Mouse (Mus musculus): Measurements from ENCODE around the gene 4931428L18Rik. TPM values are rescaled to one million over a fixed set of nuclear protein-coding genes. Genes with fewer than 3 reads are reported as not detected.

4931428L18Rik gene
- polyA plus RNA-seq, 1 experiment: 0.09 TPM

- H3K79me3 ChIP-seq (ENCODE audit: low read depth): no peaks in the 10 kb centered on the region
- no peaks in the 10 kb centered on the region for H3K79me2 ChIP-seq (ENCODE audit: control insufficient read depth, insufficient read depth)
- H3K36me3 ChIP-seq (ENCODE audit: control insufficient read depth, insufficient read depth): no peaks in the 10 kb centered on the region
- no peak overlapping the region for H3K4me3 ChIP-seq (ENCODE audit: insufficient read depth, poor library complexity, severe bottlenecking)
- no peak for TF ChIP-seq MAX (IDR thresholded peaks at IDR 0.05)
- no peak for TF ChIP-seq USF1 (IDR thresholded peaks at IDR 0.05; ENCODE audit: low read depth)
- no peak for TF ChIP-seq MYOG (IDR thresholded peaks at IDR 0.05; ENCODE audit: control insufficient read depth, extremely low read depth, insufficient read length)
- no peak for TF ChIP-seq CTCF (IDR thresholded peaks at IDR 0.05; ENCODE audit: control insufficient read depth, insufficient read depth, insufficient read length)
- TF ChIP-seq MYOD1 (IDR thresholded peaks at IDR 0.05; ENCODE audit: control insufficient read depth, insufficient read length, low read depth): no peak
- no peak for TF ChIP-seq FOSL1 (IDR thresholded peaks at IDR 0.05; ENCODE audit: insufficient read depth, low read length, poor library complexity, severe bottlenecking)
- no peak for TF ChIP-seq CEBPB (IDR thresholded peaks at IDR 0.05; ENCODE audit: low read depth)
- H3ac ChIP-seq (ENCODE audit: control insufficient read depth, insufficient read length, low read depth): no peak overlapping the region
- H3K27me3 ChIP-seq (ENCODE audit: control insufficient read depth, insufficient read depth, insufficient read length): no peaks in the 10 kb centered on the region
Observed at GRCm38 (mm10) chr1:31071209-31071608, 151.3 kb downstream of the 4931428L18Rik start.

- H3K4me3 ChIP-seq (ENCODE audit: insufficient read depth, poor library complexity, severe bottlenecking): no peak overlapping the region
- H3K79me2 ChIP-seq (ENCODE audit: control insufficient read depth, insufficient read depth): no peaks in the 10 kb centered on the region
- H3K79me3 ChIP-seq (ENCODE audit: low read depth): no peaks in the 10 kb centered on the region
- no peaks in the 10 kb centered on the region for H3K36me3 ChIP-seq (ENCODE audit: control insufficient read depth, insufficient read depth)
- H3ac ChIP-seq (ENCODE audit: control insufficient read depth, insufficient read length, low read depth): no peak overlapping the region
- no peak for TF ChIP-seq MYOD1 (IDR thresholded peaks at IDR 0.05; ENCODE audit: control insufficient read depth, insufficient read length, low read depth)
- no peaks in the 10 kb centered on the region for H3K27me3 ChIP-seq (ENCODE audit: control insufficient read depth, insufficient read depth, insufficient read length)
Observed at GRCm38 (mm10) chr1:31064817-31065740, 157.4 kb downstream of the 4931428L18Rik start.

GRCm38 (mm10) chr1:31059806-31060205, 162.7 kb downstream of the 4931428L18Rik start:
- Histone ChIP-seq H3ac (ENCODE audit: control insufficient read depth, insufficient read length, low read depth) (no peak overlapping the region), H3K36me3 (ENCODE audit: control insufficient read depth, insufficient read depth) (no peaks in the 10 kb centered on the region), H3K79me2 (ENCODE audit: control insufficient read depth, insufficient read depth) (no peaks in the 10 kb centered on the region), H3K27me3 (ENCODE audit: control insufficient read depth, insufficient read depth, insufficient read length) (no peaks in the 10 kb centered on the region), H3K4me3 (ENCODE audit: insufficient read depth, poor library complexity, severe bottlenecking) (no peak overlapping the region), H3K79me3 (ENCODE audit: low read depth) (no peaks in the 10 kb centered on the region)
- TF ChIP-seq MYOD1 (IDR thresholded peaks at IDR 0.05; ENCODE audit: control insufficient read depth, insufficient read length, low read depth): peak; percentile 10
- TF ChIP-seq CTCF (IDR thresholded peaks at IDR 0.05; ENCODE audit: control insufficient read depth, insufficient read depth, insufficient read length): no peak

- TF ChIP-seq FOSL1 (IDR thresholded peaks at IDR 0.05; ENCODE audit: insufficient read depth, low read length, poor library complexity, severe bottlenecking): no peak
- no peak for TF ChIP-seq CEBPB (IDR thresholded peaks at IDR 0.05; ENCODE audit: low read depth)
- no peak for TF ChIP-seq MYOD1 (IDR thresholded peaks at IDR 0.05; ENCODE audit: control insufficient read depth, insufficient read length, low read depth)
- no peak for TF ChIP-seq MYOG (IDR thresholded peaks at IDR 0.05; ENCODE audit: control insufficient read depth, extremely low read depth, insufficient read length)
- TF ChIP-seq MAX (IDR thresholded peaks at IDR 0.05): no peak
- no peak for TF ChIP-seq USF1 (IDR thresholded peaks at IDR 0.05; ENCODE audit: low read depth)
- TF ChIP-seq CTCF (IDR thresholded peaks at IDR 0.05; ENCODE audit: control insufficient read depth, insufficient read depth, insufficient read length): no peak
- H3K79me2 ChIP-seq (ENCODE audit: control insufficient read depth, insufficient read depth): no peaks in the 10 kb centered on the region
- no peaks in the 10 kb centered on the region for H3K27me3 ChIP-seq (ENCODE audit: control insufficient read depth, insufficient read depth, insufficient read length)
- H3K4me3 ChIP-seq (ENCODE audit: insufficient read depth, poor library complexity, severe bottlenecking): no peak overlapping the region
- no peak overlapping the region for H3ac ChIP-seq (ENCODE audit: control insufficient read depth, insufficient read length, low read depth)
- H3K79me3 ChIP-seq (ENCODE audit: low read depth): no peaks in the 10 kb centered on the region
- H3K36me3 ChIP-seq (ENCODE audit: control insufficient read depth, insufficient read depth): no peaks in the 10 kb centered on the region
Observed at GRCm38 (mm10) chr1:31058861-31059351, 163.6 kb downstream of the 4931428L18Rik start.

- Histone ChIP-seq H3K4me3 (ENCODE audit: insufficient read depth, poor library complexity, severe bottlenecking) (no peak overlapping the region), H3K36me3 (ENCODE audit: control insufficient read depth, insufficient read depth) (no peaks in the 10 kb centered on the region), H3ac (ENCODE audit: control insufficient read depth, insufficient read length, low read depth) (no peak overlapping the region), H3K79me3 (ENCODE audit: low read depth) (no peaks in the 10 kb centered on the region), H3K27me3 (ENCODE audit: control insufficient read depth, insufficient read depth, insufficient read length) (no peaks in the 10 kb centered on the region), H3K79me2 (ENCODE audit: control insufficient read depth, insufficient read depth) (no peaks in the 10 kb centered on the region)
- no peak for TF ChIP-seq USF1 (IDR thresholded peaks at IDR 0.05; ENCODE audit: low read depth)
Observed at GRCm38 (mm10) chr1:31058196-31058595, 164.3 kb downstream of the 4931428L18Rik start.

- no peaks in the 10 kb centered on the region for H3K36me3 ChIP-seq (ENCODE audit: control insufficient read depth, insufficient read depth)
- no peaks in the 10 kb centered on the region for H3K79me2 ChIP-seq (ENCODE audit: control insufficient read depth, insufficient read depth)
- TF ChIP-seq MYOD1 (IDR thresholded peaks at IDR 0.05; ENCODE audit: control insufficient read depth, insufficient read length, low read depth) (peak; percentile 30), FOSL1 (IDR thresholded peaks at IDR 0.05; ENCODE audit: insufficient read depth, low read length, poor library complexity, severe bottlenecking) (no peak)
- H3K27me3 ChIP-seq (ENCODE audit: control insufficient read depth, insufficient read depth, insufficient read length): no peaks in the 10 kb centered on the region
- H3ac ChIP-seq (ENCODE audit: control insufficient read depth, insufficient read length, low read depth): no peak overlapping the region
- no peak overlapping the region for H3K4me3 ChIP-seq (ENCODE audit: insufficient read depth, poor library complexity, severe bottlenecking)
- no peaks in the 10 kb centered on the region for H3K79me3 ChIP-seq (ENCODE audit: low read depth)
Observed at GRCm38 (mm10) chr1:31051370-31051921, 171.0 kb downstream of the 4931428L18Rik start.

Measured in C2C12 (cell line).